Mouse (Mus musculus) sigmoid colon, adult 10 weeks (tissue): ENCODE measurements around the gene A830018L16Rik. TPM values are rescaled to one million over a fixed set of nuclear protein-coding genes. Genes with fewer than 3 reads are reported as not detected.

Experiments used
- polyA plus RNA-seq: library from polyadenylated mRNA; stranded (reverse); fragments of 350-450 nt; fragmentation: Illumina TruSeq; extraction: RNeasy Lipid Tissue Mini Kit (QIAGEN cat#74804); gene quantifications from one replicate; pipeline ENCODE4 v1.2.3, GENCODE M21; 2014; ENCODE audit warnings: low read depth, low replicate concordance

Gene A830018L16Rik
- 1.0 TPM for polyA plus RNA-seq

GRCm38 (mm10) chr1:11413894-11414556 is at the start of gene A830018L16Rik:
Gene A830018L16Rik, plus strand, starts transcription at chr1:11414105.

